Mouse (Mus musculus): ENCODE data around the gene Amd1. TPM values are rescaled to one million over a fixed set of nuclear protein-coding genes. Genes with fewer than 3 reads are reported as not detected.

Gene Amd1
- polyA plus RNA-seq, 1 experiment, result 18.8 TPM

- Histone ChIP-seq H3K4me3 (ENCODE audit: control insufficient read depth, low read depth, low read length) (no peak overlapping the region), H3K4me1 (ENCODE audit: control insufficient read depth, insufficient read depth, low read length) (peaks cover 3% of the 10 kb centered on the region), H3K27ac (ENCODE audit: control insufficient read depth, insufficient read depth, low read depth, low read length) (no peak overlapping the region), H3K36me3 (ENCODE audit: control insufficient read depth, insufficient read depth, low read length) (no peaks in the 10 kb centered on the region; the same call in 1 of the 2 replicates), H3K27me3 (ENCODE audit: control insufficient read depth, insufficient read depth, low read length) (no peaks in the 10 kb centered on the region)
- TF ChIP-seq CTCF (IDR thresholded peaks at IDR 0.05; ENCODE audit: control insufficient read depth, insufficient read depth, insufficient replicate concordance, low read depth, low read length), result no peak
- no peak for TF ChIP-seq POLR2A (IDR thresholded peaks at IDR 0.05; ENCODE audit: control insufficient read depth, low read depth, low read length)
Observed at GRCm38 (mm10) chr10:40249625-40250024, 52.4 kb downstream of the Amd1 start.

DNA sequence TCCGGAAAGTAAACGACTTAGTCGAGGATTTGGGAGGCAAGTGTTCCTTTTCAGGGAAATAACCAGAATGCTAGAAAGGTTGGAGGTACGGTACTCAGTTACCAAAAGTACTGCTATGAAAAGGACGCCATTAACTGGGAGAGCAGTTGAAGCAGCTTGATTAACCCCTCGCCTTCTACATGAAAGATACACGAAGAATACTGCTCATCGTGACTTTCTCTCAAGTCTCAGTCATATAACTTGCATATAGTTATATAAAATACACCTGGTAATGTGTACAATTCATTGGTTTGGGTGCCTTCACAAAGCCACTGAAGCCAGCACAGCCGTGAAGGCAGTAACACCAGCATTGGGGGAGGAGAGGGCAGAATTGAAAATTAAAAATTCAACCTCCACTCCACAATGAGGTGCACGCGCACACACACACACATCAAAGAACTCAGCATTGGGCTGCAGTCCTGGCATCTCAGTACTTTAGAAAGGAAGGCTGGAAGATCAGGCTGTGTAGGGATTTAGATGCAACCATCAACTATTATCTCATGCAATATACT, 54.7 kb downstream of the Amd1 start:
- Histone ChIP-seq H3K36me3 (ENCODE audit: control insufficient read depth, insufficient read depth, low read length) (peaks cover 2% of the 10 kb centered on the region), H3K27ac (ENCODE audit: control insufficient read depth, insufficient read depth, low read depth, low read length) (peak overlapping the region; percentile 92)

GRCm38 (mm10) chr10:40246374-40247165, 55.4 kb downstream of the Amd1 start, which contains the start of gene Rpf2:
Rpf2 (minus strand) TSS chr10:40247036.
- H3K27ac ChIP-seq (ENCODE audit: control insufficient read depth, insufficient read depth, low read depth, low read length), result peak within 1 kb of the TSS; percentile 92
- peaks cover 3% of the 10 kb centered on the region for H3K4me1 ChIP-seq (ENCODE audit: control insufficient read depth, insufficient read depth, low read length)
- H3K36me3 ChIP-seq (ENCODE audit: control insufficient read depth, insufficient read depth, low read length), result peaks cover 2% of the 10 kb centered on the region
- peak within 1 kb of the TSS; percentile 97 for H3K4me3 ChIP-seq (ENCODE audit: control insufficient read depth, low read depth, low read length)
- TF ChIP-seq CTCF (IDR thresholded peaks at IDR 0.05; ENCODE audit: control insufficient read depth, insufficient read depth, insufficient replicate concordance, low read depth, low read length) (no peak), POLR2A (IDR thresholded peaks at IDR 0.05; ENCODE audit: control insufficient read depth, low read depth, low read length) (peak; percentile 81)
- H3K27me3 ChIP-seq (ENCODE audit: control insufficient read depth, insufficient read depth, low read length), result no peaks in the 10 kb centered on the region

More for the DNA sequence above, 54.7 kb downstream of the Amd1 start:
- TF ChIP-seq POLR2A (IDR thresholded peaks at IDR 0.05; ENCODE audit: control insufficient read depth, low read depth, low read length) (no peak), CTCF (IDR thresholded peaks at IDR 0.05; ENCODE audit: control insufficient read depth, insufficient read depth, insufficient replicate concordance, low read depth, low read length) (no peak)
- H3K4me3 ChIP-seq (ENCODE audit: control insufficient read depth, low read depth, low read length), result peak overlapping the region; percentile 97
- no peaks in the 10 kb centered on the region for H3K27me3 ChIP-seq (ENCODE audit: control insufficient read depth, insufficient read depth, low read length)
- H3K4me1 ChIP-seq (ENCODE audit: control insufficient read depth, insufficient read depth, low read length), result peaks cover 3% of the 10 kb centered on the region

DNA sequence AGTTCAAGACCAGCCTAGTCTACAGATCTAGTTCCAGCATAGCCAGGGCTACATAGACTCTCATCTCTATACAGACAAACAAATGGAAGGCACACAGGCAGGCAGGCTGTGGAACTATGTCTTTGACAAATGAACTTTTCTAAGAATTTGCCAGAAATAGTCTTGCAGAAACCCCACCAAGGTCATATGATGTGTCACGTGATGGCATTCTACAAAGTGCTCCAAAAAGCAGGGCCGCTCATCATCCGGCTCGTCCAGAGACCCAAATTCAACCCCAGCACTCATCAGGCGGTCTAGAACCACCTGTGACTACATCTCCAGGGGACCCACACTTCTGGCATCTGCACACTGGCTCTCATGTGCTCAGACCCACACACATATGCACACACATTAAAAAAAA, 64.2 kb downstream of the Amd1 start:
- Histone ChIP-seq H3K36me3 (ENCODE audit: control insufficient read depth, insufficient read depth, low read length) (no peaks in the 10 kb centered on the region), H3K27ac (ENCODE audit: control insufficient read depth, insufficient read depth, low read depth, low read length) (no peak overlapping the region), H3K4me3 (ENCODE audit: control insufficient read depth, low read depth, low read length) (no peak overlapping the region), H3K27me3 (ENCODE audit: control insufficient read depth, insufficient read depth, low read length) (no peaks in the 10 kb centered on the region), H3K4me1 (ENCODE audit: control insufficient read depth, insufficient read depth, low read length) (no peaks in the 10 kb centered on the region)
- TF ChIP-seq CTCF (IDR thresholded peaks at IDR 0.05; ENCODE audit: control insufficient read depth, insufficient read depth, insufficient replicate concordance, low read depth, low read length) (no peak), POLR2A (IDR thresholded peaks at IDR 0.05; ENCODE audit: control insufficient read depth, low read depth, low read length) (no peak)

Other genes with a start within 250 kb of the Amd1 start
- gene Slc16a10, start 159.9 kb downstream of the Amd1 start, polyA plus RNA-seq (2012; rRNA removed), result 2.5 and 4.3 TPM in 2 replicates
- gene Rpf2, start 55.1 kb downstream of the Amd1 start, polyA plus RNA-seq (2012; rRNA removed), result 14.6 and 15.8 TPM in 2 replicates
- gene Gtf3c6, start 44.1 kb downstream of the Amd1 start, polyA plus RNA-seq (2012; rRNA removed), result 3.4 and 5.1 TPM in 2 replicates
- 13.3 and 14.3 TPM in 2 replicates for gene Cdk19, start 37.4 kb upstream of the Amd1 start, polyA plus RNA-seq (2012; rRNA removed)